Mouse (Mus musculus) ES-Bruce4 (cell line): ENCODE results near the gene 4930415O20Rik. TPM values are rescaled to one million over a fixed set of nuclear protein-coding genes. Genes with fewer than 3 reads are reported as not detected.

ENCODE experiments used
- H3K27ac ChIP-seq: 2 replicates; pipeline ENCODE4 v1.5.1; 2012; ENCODE audit warnings: low read length, inconsistent platforms; ENCODE audit not compliant: insufficient read depth
- H3K27me3 ChIP-seq: 2 replicates; pipeline ENCODE4 v1.6.1; 2012; ENCODE audit warnings: mild to moderate bottlenecking, low read length, inconsistent platforms; ENCODE audit not compliant: control insufficient read depth, poor library complexity, insufficient read depth, severe bottlenecking
- H3K36me3 ChIP-seq: 2 replicates; pipeline ENCODE4 v1.6.1; 2012; ENCODE audit warnings: inconsistent platforms, mild to moderate bottlenecking, low read length, moderate library complexity; ENCODE audit not compliant: control insufficient read depth, poor library complexity, insufficient read depth, severe bottlenecking
- H3K4me1 ChIP-seq: one replicate; pipeline ENCODE4 v1.8.1; 2011; ENCODE audit warnings: low read length; ENCODE audit not compliant: control insufficient read depth, insufficient read depth
- H3K4me3 ChIP-seq: 2 replicates; pipeline ENCODE4 v1.5.1; 2011; ENCODE audit warnings: low read depth, mild to moderate bottlenecking, low read length
- H3K9ac ChIP-seq: 2 replicates; pipeline ENCODE4 v1.6.1; 2012; ENCODE audit warnings: low read depth, mild to moderate bottlenecking, inconsistent platforms; ENCODE audit not compliant: poor library complexity, severe bottlenecking
- H3K9me3 ChIP-seq: replicated peaks from 2 replicates; pipeline ENCODE4 v1.6.1; 2012; ENCODE audit warnings: mild to moderate bottlenecking, low read length, inconsistent platforms; ENCODE audit not compliant: control insufficient read depth, poor library complexity, insufficient read depth, severe bottlenecking
- CTCF ChIP-seq: IDR thresholded peaks from one replicate; pipeline ENCODE4 v1.8.1; 2011; ENCODE audit warnings: low read depth, low read length
- EP300 ChIP-seq: IDR thresholded peaks from 2 replicates; pipeline ENCODE4 v1.6.1; 2011; ENCODE audit warnings: low read depth, low read length; ENCODE audit not compliant: insufficient read depth
- POLR2A ChIP-seq: IDR thresholded peaks from one replicate; pipeline ENCODE4 v1.8.1; 2011; ENCODE audit warnings: low read length; ENCODE audit not compliant: insufficient read depth
- polyA plus RNA-seq: library from polyadenylated mRNA; stranded (reverse); fragments of >200 nt; gene quantifications from 2 replicates; pipeline ENCODE4 v1.2.4, GENCODE M21; 2011; ENCODE audit warnings: low read depth; ENCODE audit not compliant: missing spikeins, insufficient read depth, insufficient read length

The 4930415O20Rik gene
- polyA plus RNA-seq, 1 experiment: 2.6 TPM

DNA sequence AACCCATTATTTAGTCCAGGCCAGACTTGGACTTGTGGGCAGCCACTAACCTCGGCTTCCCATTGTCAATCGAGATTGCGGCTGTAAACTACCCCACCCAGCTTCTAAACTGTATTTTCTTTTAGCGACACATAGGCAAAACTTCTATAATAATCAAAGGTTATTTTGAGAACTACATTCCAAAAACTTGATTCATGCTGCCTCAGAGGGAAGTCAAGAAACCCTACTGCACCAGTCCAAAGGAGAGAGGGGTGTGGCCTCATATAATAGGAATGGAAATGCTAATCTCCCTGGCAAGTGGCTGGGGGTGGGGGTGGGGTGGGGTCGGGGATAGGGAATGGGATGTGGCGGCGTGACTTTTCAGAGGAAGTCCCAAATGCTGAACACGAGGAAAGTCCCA is 55.3 kb downstream of the 4930415O20Rik start:
- TF ChIP-seq EP300: no peak
- no peak for TF ChIP-seq POLR2A
- no peak for TF ChIP-seq CTCF
- H3K27ac ChIP-seq: peak overlapping the region; percentile 65
- H3K9ac ChIP-seq: no peak overlapping the region; the same call in 1 of the 2 replicates
- H3K4me3 ChIP-seq: no peak overlapping the region
- no peaks in the 10 kb centered on the region for H3K27me3 ChIP-seq
- no peaks in the 10 kb centered on the region for H3K36me3 ChIP-seq
- peaks cover 14% of the 10 kb centered on the region for H3K4me1 ChIP-seq
- H3K9me3 ChIP-seq: no peaks in the 10 kb centered on the region

DNA sequence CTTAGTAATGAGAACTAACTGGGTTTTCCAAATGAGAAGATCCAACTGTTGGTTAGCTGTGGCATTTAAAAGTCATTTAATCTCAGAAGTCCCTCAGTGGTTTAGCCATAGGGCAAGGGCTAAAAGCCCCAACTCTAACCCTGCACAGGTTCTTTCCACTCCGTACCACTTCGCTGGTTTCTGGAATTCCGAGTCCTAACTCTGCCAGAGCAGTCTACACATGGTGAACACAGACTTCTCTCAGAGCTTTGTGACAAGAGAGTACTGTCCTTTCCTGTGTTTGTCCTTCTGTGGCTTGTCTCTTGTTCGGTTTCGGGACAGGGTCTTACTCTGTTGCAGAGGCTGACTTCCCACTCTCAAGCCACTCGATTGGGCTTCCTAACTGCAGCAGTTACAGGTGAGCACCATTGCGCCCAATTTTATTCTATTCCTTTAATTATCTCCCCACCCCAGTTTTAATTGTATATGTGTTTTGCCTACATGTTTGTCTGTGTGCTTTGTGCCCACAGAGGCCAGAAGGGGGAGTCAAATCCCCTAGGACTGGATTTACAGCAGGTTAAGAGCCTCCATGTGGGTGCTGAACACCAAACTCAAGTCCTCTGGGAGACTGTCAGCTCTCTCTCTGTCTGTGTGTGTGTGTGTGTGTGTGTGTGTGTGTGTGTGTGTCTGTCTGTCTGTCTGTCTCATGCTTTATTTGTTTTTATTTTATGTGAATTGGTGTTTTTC is 55.8 kb downstream of the 4930415O20Rik start:
- no peak overlapping the region for H3K4me3 ChIP-seq
- H3K36me3 ChIP-seq: no peaks in the 10 kb centered on the region
- no peak overlapping the region for H3K9ac ChIP-seq
- no peaks in the 10 kb centered on the region for H3K27me3 ChIP-seq
- H3K9me3 ChIP-seq: no peaks in the 10 kb centered on the region
- H3K27ac ChIP-seq: peak overlapping the region; percentile 62
- H3K4me1 ChIP-seq: peaks cover 14% of the 10 kb centered on the region
- TF ChIP-seq POLR2A: no peak
- peak; percentile 30 for TF ChIP-seq CTCF

DNA sequence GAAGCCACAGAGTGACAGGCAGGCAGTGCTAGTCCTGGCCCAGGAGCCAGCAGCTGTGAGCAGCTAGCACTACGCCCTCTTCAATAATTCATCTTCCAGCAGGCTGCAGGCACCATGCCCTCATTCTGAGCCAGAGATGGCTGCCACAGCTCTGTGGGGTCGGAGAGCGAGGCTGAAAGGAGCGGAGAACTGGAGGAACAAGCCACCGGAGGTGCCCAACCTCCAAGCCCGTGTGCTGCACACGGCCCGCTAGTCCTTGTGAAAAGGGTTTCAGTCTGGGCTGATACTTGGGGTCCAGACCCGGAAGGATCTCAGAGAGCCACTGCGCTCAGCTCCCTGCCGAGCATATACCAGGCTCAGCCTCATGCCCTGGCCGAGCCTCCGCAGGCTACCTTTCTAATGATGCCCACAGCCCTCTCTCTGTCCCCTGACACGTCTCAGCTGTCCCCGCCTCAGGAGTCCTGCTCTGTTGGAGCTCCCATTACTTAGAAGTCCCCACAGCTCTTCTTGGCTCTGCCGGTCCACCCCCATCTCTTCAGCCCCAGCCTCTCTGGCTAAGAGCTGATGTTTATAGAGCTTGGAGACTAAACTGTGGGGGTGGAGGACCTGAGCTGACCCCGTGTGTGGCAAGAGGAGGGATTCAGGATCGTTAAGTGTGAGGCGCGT is 57.9 kb downstream of the 4930415O20Rik start:
- no peaks in the 10 kb centered on the region for H3K27me3 ChIP-seq
- H3K4me3 ChIP-seq: peak overlapping the region; percentile 27
- H3K4me1 ChIP-seq: peaks cover 4% of the 10 kb centered on the region
- H3K9ac ChIP-seq: peak overlapping the region; percentile 21; the same call in 1 of the 2 replicates
- H3K36me3 ChIP-seq: no peaks in the 10 kb centered on the region
- TF ChIP-seq POLR2A: no peak
- TF ChIP-seq CTCF: no peak
- no peak for TF ChIP-seq EP300
- H3K27ac ChIP-seq: no peak overlapping the region
- H3K9me3 ChIP-seq: no peaks in the 10 kb centered on the region

DNA sequence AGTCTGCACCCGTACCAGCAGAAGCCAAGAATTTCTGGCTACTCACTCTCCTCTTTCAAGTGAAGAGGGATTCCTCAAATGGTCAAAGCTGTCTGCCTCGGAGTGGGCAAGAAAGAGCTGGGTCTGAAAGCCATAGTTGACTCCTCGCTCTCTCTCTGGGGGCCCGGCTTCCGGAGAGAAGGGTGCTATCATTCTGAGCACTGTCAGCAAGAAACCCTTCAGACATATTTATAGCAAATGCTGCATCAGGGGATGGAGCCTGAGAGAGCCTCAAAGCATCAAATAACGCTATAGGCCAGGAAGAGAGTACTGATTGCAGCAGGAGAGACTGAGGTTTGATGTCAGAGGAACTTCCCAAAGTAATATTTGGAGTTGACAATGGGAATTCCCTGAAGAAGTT is 58.7 kb downstream of the 4930415O20Rik start:
- no peak for TF ChIP-seq POLR2A
- no peaks in the 10 kb centered on the region for H3K36me3 ChIP-seq
- H3K9ac ChIP-seq: no peak overlapping the region
- H3K27me3 ChIP-seq: no peaks in the 10 kb centered on the region
- no peak overlapping the region for H3K27ac ChIP-seq
- H3K4me1 ChIP-seq: peaks cover 4% of the 10 kb centered on the region
- no peaks in the 10 kb centered on the region for H3K9me3 ChIP-seq
- no peak overlapping the region for H3K4me3 ChIP-seq

DNA sequence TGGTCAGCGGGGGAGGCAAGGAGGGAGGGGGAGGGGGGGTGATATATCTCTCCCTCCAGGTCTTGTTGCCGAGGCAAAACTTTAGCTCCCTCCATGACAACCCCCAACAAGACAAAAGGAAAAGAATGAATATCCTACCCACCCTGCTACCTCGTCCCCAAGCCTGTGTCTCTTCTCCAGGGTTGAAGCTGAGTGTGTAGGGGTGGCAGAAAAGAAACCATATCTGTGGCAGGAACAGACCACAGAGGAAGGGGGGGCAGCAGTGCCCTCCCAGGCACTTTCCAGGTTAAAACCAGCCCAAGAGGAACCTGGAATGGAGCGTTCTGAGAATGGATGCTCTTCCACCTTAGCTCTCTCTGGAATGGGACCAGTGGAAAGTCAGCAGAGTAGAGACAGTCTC is 59.7 kb downstream of the 4930415O20Rik start, which contains the start of gene Cacnb3:
TSS of gene Cacnb3 (plus strand) at position 301 of the 400 bp plus-strand sequence.
- H3K9ac ChIP-seq: peak within 1 kb of the TSS; percentile 32
- peak within 1 kb of the TSS; percentile 47 for H3K4me3 ChIP-seq
- no peak for TF ChIP-seq POLR2A
- peaks cover 4% of the 10 kb centered on the region for H3K4me1 ChIP-seq
- no peaks in the 10 kb centered on the region for H3K9me3 ChIP-seq
- H3K27ac ChIP-seq: no peak within 1 kb of the TSS
- H3K27me3 ChIP-seq: no peaks in the 10 kb centered on the region
- H3K36me3 ChIP-seq: no peaks in the 10 kb centered on the region

DNA sequence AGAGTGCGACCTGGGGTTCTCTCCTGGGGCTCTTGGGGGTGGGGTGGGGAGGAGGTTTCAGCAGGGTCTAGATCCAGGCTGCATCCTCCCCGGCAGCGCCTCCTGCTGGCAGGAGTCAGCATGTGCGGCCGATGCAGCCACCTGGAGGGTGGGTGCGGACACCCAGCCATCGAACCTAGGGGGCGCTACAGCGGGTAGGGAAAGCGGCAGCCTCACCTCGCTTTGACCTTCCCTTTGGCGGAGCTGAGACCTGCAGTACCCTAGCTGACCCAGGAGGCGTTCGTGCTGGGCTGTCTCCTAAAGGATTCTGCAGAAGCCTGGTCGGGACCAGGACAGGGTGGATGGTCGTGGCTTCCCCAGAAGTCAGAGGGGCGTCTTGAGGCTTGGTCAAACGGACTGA is 60.7 kb downstream of the 4930415O20Rik start:
- Histone ChIP-seq H3K27ac (no peak overlapping the region), H3K27me3 (no peaks in the 10 kb centered on the region), H3K9ac (peak overlapping the region; percentile 32), H3K36me3 (no peaks in the 10 kb centered on the region), H3K4me1 (peaks cover 8% of the 10 kb centered on the region), H3K4me3 (peak overlapping the region; percentile 47), H3K9me3 (no peaks in the 10 kb centered on the region)
- TF ChIP-seq CTCF: peak; percentile 98
- no peak for TF ChIP-seq POLR2A
- TF ChIP-seq EP300: peak; percentile 83
